Mouse (Mus musculus) urinary bladder, postnatal 36 days (tissue): ENCODE measurements at regions not wholly inside any gene's neighbourhood (a gene's known extent, or its start where the extent isn't known, plus 50 kb on each side); places are given as distances from the start of the nearest gene placed in this dataset.

Source experiments
- DNase-seq, 2 experiments: peaks; one replicate each; pipeline ENCODE4 v3.0.0; 2022; ENCODE audit warnings: low spot score in 2 of 2, mixed read lengths in 1 of 2

DNA sequence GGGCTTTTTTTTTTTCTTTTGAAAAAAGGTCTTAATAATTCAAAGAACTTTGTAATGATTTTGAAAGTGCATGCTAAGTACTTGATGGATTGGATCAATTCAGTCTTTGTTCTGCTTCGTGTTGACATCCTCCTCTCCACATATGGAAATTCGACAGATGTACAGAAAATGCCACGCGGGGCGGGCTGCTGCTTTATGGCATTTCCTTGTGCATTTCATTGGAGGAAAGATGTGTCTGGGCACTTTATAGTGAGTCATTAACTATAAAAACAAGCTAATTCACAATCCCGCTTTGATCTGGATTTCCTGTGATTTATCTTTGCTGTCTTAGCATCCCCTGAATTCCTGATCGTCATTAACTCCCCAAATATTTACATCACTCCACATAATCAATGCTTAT lies 173.5 kb upstream of the Nr5a2 start:
- no peak for DNase-seq

DNA sequence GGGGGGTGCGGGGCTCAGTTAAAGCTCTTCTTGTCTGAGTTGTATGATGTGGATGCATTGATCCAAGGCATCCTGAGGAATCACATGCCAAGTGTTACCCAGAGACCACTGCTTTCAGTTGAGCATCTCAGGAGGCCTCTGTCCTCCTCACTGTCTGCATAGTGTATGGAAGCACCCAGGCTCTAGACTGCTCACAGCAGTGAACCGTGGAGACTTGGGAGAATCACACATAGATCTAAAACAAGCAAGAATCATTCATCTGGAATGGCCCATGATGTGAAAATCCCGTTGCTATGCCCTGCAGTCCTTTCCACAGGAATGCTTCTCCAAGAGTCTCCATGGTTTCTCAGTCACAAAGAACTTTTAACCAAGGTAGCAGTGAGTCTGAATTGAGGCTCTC lies 170.0 kb upstream of the Nr5a2 start:
- no peak for DNase-seq

DNA sequence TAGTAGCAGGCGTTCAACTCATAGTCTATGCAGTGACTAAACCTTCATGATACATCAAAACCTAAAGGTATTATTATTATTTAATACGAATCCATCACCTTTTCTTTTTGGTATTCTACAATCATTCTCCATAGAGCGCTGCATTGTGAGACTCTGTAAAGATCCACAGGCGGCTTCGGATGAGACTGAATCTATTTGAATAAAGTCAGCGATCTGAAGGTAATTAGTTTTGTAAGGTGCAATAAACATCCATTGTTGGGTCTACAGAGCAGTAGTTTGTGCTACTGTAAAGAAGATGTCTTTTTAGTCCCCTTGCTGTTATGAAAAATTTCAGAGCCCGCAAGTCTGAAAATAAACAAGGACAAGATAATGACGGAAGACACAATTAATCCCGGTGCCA lies 168.9 kb upstream of the Nr5a2 start:
- no peak for DNase-seq

DNA sequence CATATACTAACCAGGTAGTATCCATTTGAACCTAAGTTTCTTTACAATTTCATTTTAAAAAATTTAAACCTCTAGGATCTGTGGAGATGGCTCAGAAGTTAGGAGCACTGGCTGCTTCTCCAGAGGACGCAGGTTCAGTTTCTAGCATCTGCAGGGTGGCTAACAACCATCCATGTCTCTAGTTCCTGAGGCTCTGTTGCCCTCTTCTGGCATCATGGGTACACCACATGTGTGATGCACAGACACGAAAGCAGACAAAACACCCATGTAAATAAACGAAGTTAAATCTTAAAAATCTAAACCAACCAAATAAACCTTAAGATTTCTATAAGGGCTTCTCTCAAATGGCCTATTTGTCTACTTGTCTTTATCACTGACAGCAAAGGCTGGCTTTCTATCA lies 157.6 kb upstream of the Nr5a2 start:
- DNase-seq: no peak

DNA sequence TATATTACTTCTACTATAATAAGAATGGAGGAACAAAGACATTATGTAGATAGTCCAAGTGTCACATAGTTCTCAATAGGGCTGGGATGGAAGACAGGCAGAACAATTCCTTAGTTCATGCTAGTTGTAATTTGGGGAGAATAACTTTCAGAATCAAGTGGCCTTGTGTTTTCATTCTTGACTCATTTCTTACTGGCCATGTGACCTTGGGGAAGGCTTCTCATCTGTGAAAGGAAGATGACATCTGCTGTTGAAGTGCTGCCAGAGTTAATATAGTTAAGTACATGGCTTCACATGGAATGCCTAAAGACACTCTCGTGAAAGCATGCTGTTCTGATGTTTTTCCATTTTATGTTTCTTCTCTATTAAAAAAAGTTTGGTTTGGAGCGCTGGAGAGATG lies 146.2 kb upstream of the Nr5a2 start:
- DNase-seq: no peak

DNA sequence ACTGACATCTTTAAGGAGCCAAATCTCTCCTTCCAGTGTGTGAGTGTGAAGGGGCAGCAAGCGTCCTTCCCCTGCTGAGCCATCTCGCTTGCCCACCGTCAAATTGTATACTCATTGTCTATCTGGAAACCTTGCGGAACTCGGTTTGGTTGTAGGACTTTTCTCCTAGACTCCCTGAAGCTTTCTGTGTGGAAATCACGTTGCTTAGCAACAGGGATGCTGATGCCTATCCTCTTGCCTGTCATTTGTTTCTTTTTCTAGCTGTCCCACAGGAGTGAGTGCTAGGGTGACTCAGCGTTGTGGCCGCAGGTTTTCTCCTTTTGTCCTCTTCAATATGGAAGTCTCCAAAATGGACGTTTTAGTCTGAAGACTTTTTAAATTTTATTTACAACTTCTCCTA lies 131.5 kb upstream of the Nr5a2 start:
- no peak for DNase-seq

DNA sequence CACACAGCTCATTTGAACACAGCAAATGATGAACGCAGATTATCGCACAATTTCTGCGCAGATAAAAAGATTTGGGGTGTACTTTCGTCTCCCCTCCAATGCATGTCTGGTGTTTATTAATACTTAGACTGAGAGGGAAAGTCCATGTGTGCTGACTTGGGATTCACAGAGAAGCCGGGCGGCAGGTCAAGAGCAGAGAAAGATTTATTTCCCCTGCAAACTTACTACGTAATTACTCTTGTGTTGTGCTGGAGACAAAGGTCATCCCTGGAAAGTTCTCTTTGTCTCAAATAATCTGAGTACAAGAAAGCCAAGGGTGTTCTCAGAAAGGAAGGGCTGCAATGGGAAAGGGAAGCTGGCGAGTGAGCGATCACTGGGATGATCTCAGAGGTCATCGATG lies 127.9 kb upstream of the Nr5a2 start:
- DNase-seq: no peak

DNA sequence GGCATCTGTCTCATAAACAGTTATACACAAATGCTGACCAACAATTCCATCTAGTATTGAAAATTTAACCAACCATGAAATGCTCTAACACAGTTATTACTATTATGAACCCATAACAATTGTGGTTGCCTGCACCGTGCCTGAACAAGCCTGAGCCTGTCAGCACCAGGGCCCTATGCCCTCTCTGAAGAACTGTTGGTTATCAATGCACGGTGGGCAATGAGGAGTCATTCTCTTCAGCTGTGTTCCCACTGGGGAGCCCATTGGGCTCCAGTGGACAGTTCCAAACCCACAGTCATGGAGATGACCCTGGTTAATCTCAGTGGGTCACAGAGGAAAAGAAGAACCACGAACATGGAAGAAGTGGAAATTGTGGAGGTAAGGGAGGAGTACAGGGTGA lies 126.5 kb upstream of the Nr5a2 start:
- DNase-seq: no peak

DNA sequence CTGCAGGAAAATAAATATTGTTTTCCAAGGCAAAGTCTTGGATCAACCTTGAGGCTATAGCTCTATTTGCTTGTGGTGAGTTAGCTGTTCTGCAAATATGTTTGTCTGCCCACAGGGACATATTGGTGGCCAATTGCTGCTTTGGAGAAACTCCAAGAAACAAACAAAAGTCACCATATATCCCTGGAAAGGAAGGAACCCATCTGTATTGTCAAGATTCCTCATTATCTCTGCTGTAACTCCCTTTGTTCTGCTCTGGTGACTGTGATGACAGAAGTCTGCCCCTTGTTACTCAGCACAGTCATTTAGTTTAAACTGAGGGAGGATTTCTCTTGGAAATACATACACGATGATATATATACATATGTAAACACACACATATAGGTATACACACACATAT lies 123.3 kb upstream of the Nr5a2 start:
- no peak for DNase-seq

DNA sequence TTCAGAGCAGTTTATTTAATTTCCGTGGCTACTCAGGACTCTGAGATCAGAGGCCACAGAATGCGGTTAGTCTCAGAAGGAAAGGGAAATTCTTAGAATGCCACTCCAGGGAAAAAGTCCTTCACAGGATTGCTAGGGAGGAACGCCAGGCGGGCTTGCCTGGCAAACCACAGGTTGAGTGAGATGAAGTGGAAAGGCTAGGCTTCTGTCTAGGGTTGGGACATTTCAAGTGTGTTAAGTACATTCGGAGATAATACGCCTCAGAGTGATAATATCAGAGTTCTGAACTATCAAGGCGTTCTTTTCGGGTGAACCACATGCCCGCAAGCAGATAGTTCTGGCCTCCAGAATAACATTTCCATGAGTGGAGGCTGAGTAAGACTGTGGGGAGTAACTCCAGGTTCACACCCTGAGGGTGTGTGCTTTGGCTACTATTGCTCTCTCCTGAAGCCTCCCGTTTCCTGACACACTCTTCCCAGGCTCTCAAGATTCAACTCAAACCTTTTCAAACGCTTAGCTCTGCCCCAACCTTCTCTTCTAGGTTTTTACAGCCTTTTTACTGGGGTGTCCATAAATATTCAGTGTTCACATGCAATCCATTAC lies 119.3 kb upstream of the Nr5a2 start:
- no peak for DNase-seq

DNA sequence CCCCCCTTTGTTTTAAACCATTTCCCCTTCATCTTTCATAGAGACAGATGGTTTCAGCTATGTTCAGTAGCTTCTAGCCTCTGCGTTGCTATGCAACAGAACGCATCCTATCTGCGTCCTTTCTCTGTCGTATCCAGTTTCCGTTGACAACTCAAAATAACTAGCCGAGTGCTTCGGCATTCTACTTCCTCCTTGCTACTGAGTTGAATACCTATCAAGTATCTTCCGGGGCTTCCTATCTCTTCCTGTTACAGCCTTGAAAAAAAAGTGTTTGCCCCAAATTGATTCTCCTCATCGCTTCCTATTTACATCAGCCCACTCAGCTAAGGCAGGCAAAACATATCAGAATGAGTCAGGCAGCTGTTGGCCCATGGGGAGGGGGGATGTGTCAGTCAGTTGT lies 114.5 kb upstream of the Nr5a2 start:
- DNase-seq: no peak

DNA sequence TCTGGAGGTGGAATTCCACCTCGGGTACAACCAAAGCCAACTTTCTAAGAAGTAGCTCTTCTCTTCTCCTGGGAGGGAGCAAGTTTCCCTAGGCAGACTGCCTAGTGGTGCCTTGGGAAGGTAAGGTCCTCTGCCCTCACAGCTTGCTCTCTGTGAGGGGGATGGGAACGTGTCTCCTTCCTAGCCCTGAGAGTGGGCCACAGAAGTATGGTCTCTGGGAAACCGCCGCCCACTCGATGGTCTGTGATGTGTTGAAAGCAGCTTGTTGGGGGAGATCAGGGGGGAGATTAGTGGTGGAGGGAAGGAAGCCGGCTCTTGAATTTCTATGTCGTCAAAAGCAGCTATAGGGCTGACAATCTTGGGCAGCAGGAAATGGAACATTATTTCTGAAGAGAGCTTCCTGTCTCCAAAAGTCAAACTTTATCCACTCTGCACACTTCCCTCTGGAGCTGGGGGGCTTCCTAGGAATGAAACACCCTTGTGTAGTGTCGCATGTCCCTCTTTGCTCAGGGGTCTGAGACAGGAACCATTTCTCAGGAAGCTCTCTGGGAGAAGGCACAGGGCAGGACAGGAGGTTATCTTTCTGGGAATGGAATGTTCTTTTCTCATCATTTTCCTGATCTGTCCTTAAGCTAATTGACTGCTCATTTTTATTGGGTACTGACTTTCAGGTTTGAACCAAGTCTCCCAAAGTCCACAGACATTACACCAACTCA lies 113.8 kb upstream of the Nr5a2 start:
- DNase-seq: no peak

DNA sequence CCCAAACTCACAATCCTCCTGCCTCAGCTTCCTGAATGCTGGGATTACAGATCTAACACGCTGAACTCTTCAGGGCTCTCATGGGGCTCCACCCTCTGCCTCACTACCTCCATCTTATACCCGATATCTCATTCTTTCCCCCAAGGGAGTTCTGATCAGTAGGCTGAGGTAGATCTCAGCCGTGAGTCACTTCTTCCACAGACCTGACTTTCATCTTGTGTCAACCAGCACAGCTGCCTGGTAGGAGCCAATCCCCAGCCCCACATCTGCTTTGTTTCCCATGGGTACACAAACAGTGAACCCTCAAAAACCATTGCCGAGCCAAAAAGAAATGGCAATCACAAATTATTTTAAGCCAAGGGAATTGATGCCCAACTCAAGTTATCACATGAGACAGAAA lies 100.7 kb upstream of the Nr5a2 start:
- no peak for DNase-seq

DNA sequence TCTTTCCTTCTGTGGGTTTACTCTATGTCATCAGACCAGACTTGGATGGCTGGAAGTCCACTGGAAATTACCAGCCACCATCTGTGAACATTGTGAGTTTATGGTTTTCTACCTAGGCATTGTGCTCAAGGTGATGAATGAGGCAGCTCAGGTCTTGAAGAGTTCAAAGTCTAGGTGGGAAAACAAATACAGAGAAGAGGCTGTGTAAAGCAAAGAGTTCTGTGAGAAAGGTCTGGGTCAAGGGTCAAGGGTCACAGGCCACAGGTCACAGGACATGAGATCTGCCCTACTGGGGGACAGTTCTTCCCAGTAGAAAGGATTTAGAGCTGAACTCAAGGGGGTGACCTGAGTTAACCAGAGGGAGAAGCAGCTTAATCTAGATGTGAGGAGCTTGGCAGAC lies 92.9 kb upstream of the Nr5a2 start:
- no peak for DNase-seq

DNA sequence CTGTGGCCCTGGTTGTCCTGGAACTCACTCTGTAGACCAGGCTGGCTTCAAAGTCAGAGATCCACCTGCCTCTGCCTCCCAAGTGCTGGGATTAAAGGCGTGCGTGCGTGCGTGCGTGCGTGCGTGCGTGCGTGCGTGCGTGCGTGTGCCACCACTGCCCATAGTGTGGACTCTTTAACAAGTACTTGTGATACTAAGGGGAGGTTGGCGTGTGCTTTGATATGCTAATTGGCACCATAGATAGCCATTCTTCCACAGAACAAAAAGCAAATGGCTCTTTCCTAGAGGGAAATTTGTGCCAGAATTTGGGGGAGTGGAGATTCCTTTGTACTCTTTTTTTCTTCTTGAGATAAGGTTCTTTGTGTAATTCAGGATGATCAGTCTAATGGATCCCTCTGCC lies 91.3 kb upstream of the Nr5a2 start:
- no peak for DNase-seq

DNA sequence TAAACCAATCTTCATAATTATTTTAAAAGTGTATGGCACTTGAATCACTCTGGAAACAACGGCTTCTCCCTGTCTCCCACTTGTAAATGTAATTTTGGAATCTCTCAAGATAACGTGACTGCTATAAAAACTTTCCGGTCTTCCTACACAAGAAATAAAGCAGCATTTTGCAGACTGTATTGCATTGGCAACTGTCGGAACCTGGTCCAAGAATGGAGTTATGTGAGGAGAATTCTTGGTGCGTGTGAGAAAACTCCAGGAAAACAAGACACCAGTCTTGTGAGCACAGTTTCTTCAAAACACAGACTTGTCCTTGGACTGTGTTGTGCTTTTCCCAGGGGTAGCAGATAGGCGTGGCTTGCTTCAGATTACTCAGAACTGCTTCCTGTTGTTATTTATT lies 83.8 kb upstream of the Nr5a2 start:
- DNase-seq: no peak

DNA sequence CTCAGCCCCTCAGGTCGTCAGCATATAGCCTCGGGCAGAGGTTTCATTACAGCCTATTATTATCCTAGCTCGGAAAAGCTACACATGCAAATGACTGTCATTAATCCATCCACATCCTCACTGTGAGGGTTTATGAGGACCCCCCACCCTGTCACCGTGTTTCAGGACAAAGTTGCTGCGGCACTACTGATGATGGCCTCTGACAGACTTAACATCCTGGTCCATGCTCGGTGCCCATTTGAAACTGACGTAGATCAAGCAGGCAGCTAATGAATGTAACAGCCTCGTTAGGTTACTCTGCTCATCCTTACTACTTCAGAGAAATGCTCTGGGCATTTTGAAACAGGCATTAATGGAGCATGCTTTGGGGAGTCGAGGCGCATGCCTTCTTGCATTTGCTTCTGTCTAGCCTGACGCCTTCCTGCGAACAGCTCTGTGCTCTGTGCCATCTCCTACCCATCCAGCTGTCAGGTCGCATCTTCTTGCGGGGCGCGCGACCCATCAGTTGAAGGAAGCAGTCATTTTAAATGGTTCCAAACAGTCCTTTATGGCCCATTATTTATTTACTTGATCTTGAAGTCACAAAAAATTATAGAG lies 82.3 kb upstream of the Nr5a2 start:
- DNase-seq: no peak

DNA sequence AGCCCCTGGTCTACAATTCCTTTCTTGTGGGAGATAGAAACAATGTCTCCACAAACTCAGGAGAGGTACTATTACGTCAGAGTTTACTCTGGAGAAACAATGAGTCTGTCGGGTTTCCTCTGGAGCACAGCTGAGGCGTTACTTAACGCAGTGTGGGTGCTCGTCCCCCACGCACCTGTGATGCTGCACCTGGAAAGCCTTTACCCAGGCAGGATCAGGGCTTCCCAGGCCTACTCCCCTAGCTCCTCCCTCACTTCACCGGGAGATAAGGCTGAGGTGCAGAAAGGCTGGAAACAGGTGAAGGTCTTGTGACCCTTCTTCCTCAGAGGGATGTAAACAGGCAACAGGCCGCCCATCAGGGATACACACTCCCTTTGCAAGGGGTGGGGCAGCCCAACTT lies 80.7 kb upstream of the Nr5a2 start:
- no peak for DNase-seq

DNA sequence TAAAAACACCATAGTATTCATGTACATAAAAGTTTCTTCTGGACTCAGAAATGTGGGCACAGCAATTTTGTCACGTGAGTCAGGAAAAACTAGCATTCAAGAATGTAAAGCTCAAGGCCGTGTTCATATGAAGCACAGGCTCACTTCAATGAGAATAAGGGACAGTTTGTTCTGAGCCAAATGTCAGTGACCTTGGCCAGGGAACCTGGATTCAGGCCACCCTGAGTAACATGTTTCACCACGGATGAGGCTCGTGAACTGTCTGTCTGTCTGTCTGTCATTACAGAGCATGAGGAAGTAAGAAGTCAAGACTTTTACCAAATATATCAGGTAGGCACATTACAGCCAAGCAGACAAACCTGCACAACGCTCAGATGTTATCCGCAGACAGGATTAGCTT lies 74.3 kb upstream of the Nr5a2 start:
- no peak for DNase-seq

DNA sequence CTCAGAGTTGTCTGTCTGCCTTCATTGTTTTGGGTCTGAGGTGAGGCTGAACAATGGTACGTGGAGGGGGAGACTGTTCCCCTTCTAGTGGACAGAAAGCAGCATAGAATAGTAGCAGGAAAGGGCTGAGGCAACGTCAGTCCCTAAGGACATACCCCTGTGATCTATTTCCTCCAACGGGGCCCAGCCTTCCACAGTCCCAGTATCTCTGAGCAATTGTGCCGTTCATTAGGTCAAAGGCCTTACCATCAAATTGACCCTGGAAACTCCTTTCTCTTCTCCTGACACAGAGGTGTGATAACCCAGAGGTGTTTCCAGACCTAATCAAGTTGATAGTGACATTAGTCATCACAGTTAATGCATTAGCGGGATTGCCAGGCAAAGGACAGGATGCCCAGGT lies 73.4 kb upstream of the Nr5a2 start:
- DNase-seq: no peak

DNA sequence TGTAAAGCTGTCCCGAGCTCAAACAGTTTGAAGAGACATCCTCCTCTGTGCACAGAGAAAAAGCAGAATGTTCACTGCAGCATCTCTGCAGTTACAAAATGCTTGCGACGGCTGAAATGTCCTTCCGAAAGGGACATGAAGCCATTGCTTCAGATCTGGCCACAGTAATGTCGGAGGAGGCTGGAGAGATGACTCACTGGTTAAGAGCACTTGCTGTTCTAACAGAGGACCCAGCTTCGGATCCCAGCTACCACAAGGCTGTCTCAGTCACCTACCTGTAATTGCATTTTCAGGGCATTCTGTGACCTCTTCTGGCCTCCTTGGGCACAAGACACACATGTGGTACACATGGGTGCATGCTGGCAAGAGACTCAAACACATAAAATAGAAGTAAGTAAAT lies 63.5 kb upstream of the Nr5a2 start:
- DNase-seq: no peak

DNA sequence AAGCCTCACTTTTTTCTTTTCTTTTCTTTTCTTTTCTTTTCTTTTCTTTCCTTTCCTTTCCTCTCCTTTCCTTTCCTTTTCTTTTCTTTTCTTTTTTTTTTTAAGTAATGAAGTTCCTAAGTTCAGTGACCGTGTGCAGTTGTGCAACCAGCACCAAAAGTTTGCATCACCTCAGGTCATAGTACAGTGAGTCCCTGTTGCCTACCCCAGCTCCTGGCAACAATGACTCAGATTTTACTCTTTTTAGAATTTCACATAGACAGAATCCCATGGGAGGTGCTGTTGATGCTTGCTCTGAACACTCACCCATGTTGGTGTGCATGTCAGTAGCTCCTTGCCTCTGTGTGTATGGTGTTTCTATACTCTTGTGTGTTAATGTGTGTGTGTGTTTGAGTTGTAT lies 60.3 kb upstream of the Nr5a2 start:
- DNase-seq: no peak

DNA sequence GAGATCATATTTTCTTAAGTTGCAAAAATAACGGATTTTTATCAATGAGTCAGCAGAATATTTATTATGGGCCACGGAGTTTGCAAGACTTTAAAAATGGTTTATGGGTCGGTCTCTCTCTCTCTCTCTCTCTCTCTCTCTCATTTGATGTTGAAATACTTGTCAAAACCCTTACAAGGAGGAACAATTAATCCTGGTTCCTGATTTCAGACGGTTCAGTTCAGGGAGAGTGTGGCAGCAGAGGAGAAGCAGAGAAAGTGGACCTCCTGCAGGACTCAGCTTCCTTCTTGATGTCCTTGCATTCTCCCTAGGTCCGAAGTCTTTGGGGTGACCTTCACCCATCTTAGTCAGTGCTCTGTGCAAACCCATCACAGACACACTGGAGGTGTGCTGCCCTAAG lies 57.4 kb upstream of the Nr5a2 start:
- no peak for DNase-seq
